Mouse (Mus musculus) kidney, postnatal 0 days (tissue): ENCODE measurements around the gene Dmrtb1. TPM values are rescaled to one million over a fixed set of nuclear protein-coding genes. Genes with fewer than 3 reads are reported as not detected.

Experiments used
- ATAC-seq: fragments of 200-750 bp; cut with Nextera tagmentation; replicated peaks from 2 replicates; pipeline ENCODE4 v1.8.0; 2017; ENCODE audit warnings: low read depth, moderate number of reproducible peaks, moderate TSS enrichment, moderate library complexity; ENCODE audit not compliant: low FRiP score
- DNase-seq: peaks from one replicate; pipeline ENCODE4 v3.0.0-alpha.2; 2016; ENCODE audit warnings: low spot score
- H3K27ac ChIP-seq: fragments of 300-500 bp; sonication (generic); 2 replicates; pipeline ENCODE4 v1.5.1; 2014; ENCODE audit warnings: mild to moderate bottlenecking
- H3K27me3 ChIP-seq: fragments of 300-500 bp; sonication (generic); 2 replicates; pipeline ENCODE4 v1.6.1; 2014; ENCODE audit warnings: low read length, mixed read lengths; ENCODE audit not compliant: insufficient read depth
- H3K36me3 ChIP-seq: fragments of 300-500 bp; sonication (generic); 2 replicates; pipeline ENCODE4 v1.6.1; 2014; ENCODE audit warnings: low read length, mixed read lengths; ENCODE audit not compliant: insufficient read depth
- H3K4me1 ChIP-seq: fragments of 300-500 bp; sonication (generic); replicated peaks from 2 replicates; pipeline ENCODE4 v1.6.1; 2014; ENCODE audit warnings: antibody characterized with exemption, low read length, mixed read lengths; ENCODE audit not compliant: insufficient read depth
- H3K4me2 ChIP-seq: fragments of 300-500 bp; sonication (generic); 2 replicates; pipeline ENCODE4 v1.6.1; 2014; ENCODE audit warnings: mild to moderate bottlenecking, low read length, moderate library complexity, mixed read lengths
- H3K4me3 ChIP-seq: fragments of 300-500 bp; sonication (generic); replicated peaks from 2 replicates; pipeline ENCODE4 v1.5.1; 2014; ENCODE audit warnings: low read depth, low read length
- H3K9ac ChIP-seq: fragments of 300-500 bp; sonication (generic); 2 replicates; pipeline ENCODE4 v1.6.1; 2014; ENCODE audit warnings: low read depth, low read length
- H3K9me3 ChIP-seq: fragments of 300-500 bp; sonication (generic); replicated peaks from 2 replicates; pipeline ENCODE4 v1.6.1; 2016; ENCODE audit warnings: low read length, inconsistent platforms, mixed read lengths
- CTCF ChIP-seq: IDR thresholded peaks from 2 replicates; pipeline ENCODE4 v1.5.1; 2016; ENCODE audit warnings: antibody characterized with exemption, low read depth, mild to moderate bottlenecking, moderate library complexity
- WGBS: fragments of 180-500 bp; shearing (Covaris S2); extraction: QIAGEN DNeasy Blood & Tissue Kit; methylation state at CpG from one replicate; pipeline ENCODE4 v1.1.7; 2014; 5-methylcytosine and 5-hydroxymethylcytosine counted together
- polyA plus RNA-seq: library from polyadenylated mRNA; unstranded; fragments of >200 nt; fragmentation: Nextera tagmentation; extraction: Ambion mirVana; gene quantifications from 2 replicates; pipeline ENCODE4 v1.2.1, GENCODE M21; 2015

Dmrtb1 gene
- polyA plus RNA-seq, 1 experiment from 2014 or later = not detected

- Histone ChIP-seq H3K4me2 (no peak overlapping the region), H3K27me3 (no peaks in the 10 kb centered on the region), H3K9me3 (no peaks in the 10 kb centered on the region), H3K4me3 (no peak overlapping the region), H3K36me3 (no peaks in the 10 kb centered on the region), H3K27ac (no peak overlapping the region), H3K9ac (no peak overlapping the region), H3K4me1 (no peaks in the 10 kb centered on the region)
- ATAC-seq (no peak), DNase-seq (no peak)
- no peak for TF ChIP-seq CTCF
- WGBS = 76% methylated on average over 11 of the region's 11 CpGs
Measured at GRCm38 (mm10) chr4:107720043-107720830, 36.2 kb upstream of the Dmrtb1 start.

- no peak overlapping the region for H3K4me2 ChIP-seq
- 62% methylated on average over 5 of the region's 5 CpGs for WGBS
Measured at GRCm38 (mm10) chr4:107719161-107719560, 35.1 kb upstream of the Dmrtb1 start.

GRCm38 (mm10) chr4:107718720-107719119, 34.7 kb upstream of the Dmrtb1 start:
- H3K27ac ChIP-seq = no peak overlapping the region
- no peak for ATAC-seq
- DNase-seq = no peak
- no peaks in the 10 kb centered on the region for H3K36me3 ChIP-seq
- no peaks in the 10 kb centered on the region for H3K4me1 ChIP-seq
- no peak overlapping the region for H3K9ac ChIP-seq
- H3K27me3 ChIP-seq = no peaks in the 10 kb centered on the region
- no peak overlapping the region for H3K4me3 ChIP-seq
- H3K9me3 ChIP-seq = no peaks in the 10 kb centered on the region
- 56% methylated on average over 8 of the region's 8 CpGs for WGBS
- no peak overlapping the region for H3K4me2 ChIP-seq
- no peak for TF ChIP-seq CTCF

More at GRCm38 (mm10) chr4:107719161-107719560, 35.1 kb upstream of the Dmrtb1 start:
- no peak for TF ChIP-seq CTCF
- DNase-seq = no peak
- Histone ChIP-seq H3K4me1 (no peaks in the 10 kb centered on the region), H3K9me3 (no peaks in the 10 kb centered on the region), H3K27ac (no peak overlapping the region), H3K27me3 (no peaks in the 10 kb centered on the region), H3K4me3 (no peak overlapping the region), H3K9ac (no peak overlapping the region), H3K36me3 (no peaks in the 10 kb centered on the region)
- no peak for ATAC-seq

- Histone ChIP-seq H3K4me1 (no peaks in the 10 kb centered on the region), H3K27ac (no peak overlapping the region), H3K9ac (no peak overlapping the region), H3K9me3 (no peaks in the 10 kb centered on the region), H3K4me3 (no peak overlapping the region), H3K27me3 (no peaks in the 10 kb centered on the region), H3K4me2 (no peak overlapping the region), H3K36me3 (no peaks in the 10 kb centered on the region)
- no peak for TF ChIP-seq CTCF
- DNase-seq (no peak), ATAC-seq (no peak)
- 69% methylated on average over 8 of the region's 8 CpGs for WGBS
Measured at GRCm38 (mm10) chr4:107717718-107718313, 33.8 kb upstream of the Dmrtb1 start.

GRCm38 (mm10) chr4:107716754-107717299, 32.8 kb upstream of the Dmrtb1 start:
- no peak overlapping the region for H3K4me2 ChIP-seq
- TF ChIP-seq CTCF = no peak
- WGBS = 65% methylated on average over 9 of the region's 9 CpGs

GRCm38 (mm10) chr4:107706884-107707283, 22.9 kb upstream of the Dmrtb1 start:
- no peak for TF ChIP-seq CTCF
- Histone ChIP-seq H3K4me1 (no peaks in the 10 kb centered on the region), H3K9ac (no peak overlapping the region), H3K36me3 (no peaks in the 10 kb centered on the region), H3K27ac (no peak overlapping the region), H3K27me3 (no peaks in the 10 kb centered on the region), H3K9me3 (no peaks in the 10 kb centered on the region), H3K4me3 (no peak overlapping the region), H3K4me2 (no peak overlapping the region)
- no peak for ATAC-seq
- DNase-seq = no peak
- WGBS = 80% methylated on average over 4 of the region's 4 CpGs

More at GRCm38 (mm10) chr4:107716754-107717299, 32.8 kb upstream of the Dmrtb1 start:
- no peak overlapping the region for H3K9ac ChIP-seq
- H3K36me3 ChIP-seq = no peaks in the 10 kb centered on the region
- H3K4me1 ChIP-seq = no peaks in the 10 kb centered on the region
- H3K9me3 ChIP-seq = no peaks in the 10 kb centered on the region
- no peak overlapping the region for H3K4me3 ChIP-seq
- ATAC-seq = no peak
- no peak for DNase-seq
- no peak overlapping the region for H3K27ac ChIP-seq
- H3K27me3 ChIP-seq = no peaks in the 10 kb centered on the region
